Mouse (Mus musculus): Measurements from ENCODE around the gene Rps21. TPM values are rescaled to one million over a fixed set of nuclear protein-coding genes. Genes with fewer than 3 reads are reported as not detected.

Rps21 gene
- polyA plus RNA-seq, 1 experiment: 1,119 TPM

- no peak overlapping the region for H3K4me3 ChIP-seq (ENCODE audit: insufficient read depth, low read depth, low read length)
- TF ChIP-seq CTCF (IDR thresholded peaks at IDR 0.05; ENCODE audit: insufficient read depth, low read depth, low read length): no peak
- TF ChIP-seq POLR2A (IDR thresholded peaks at IDR 0.05; ENCODE audit: insufficient read depth, low read depth, low read length): no peak
- WGBS: 51% methylated on average over 8 of the region's 8 CpGs
- H3K27ac ChIP-seq (ENCODE audit: insufficient read depth, low read depth, low read length): no peak overlapping the region
- peaks cover 6% of the 10 kb centered on the region; the same call in 1 of the 2 replicates for H3K4me1 ChIP-seq (ENCODE audit: control insufficient read depth, insufficient read depth, low read length)
Measured at GRCm38 (mm10) chr2:180260610-180261480, 3.7 kb downstream of the Rps21 start.

GRCm38 (mm10) chr2:180261901-180262300 lies 4.7 kb downstream of the Rps21 start:
- Histone ChIP-seq H3K4me1 (ENCODE audit: control insufficient read depth, insufficient read depth, low read length) (no peaks in the 10 kb centered on the region), H3K4me3 (ENCODE audit: insufficient read depth, low read depth, low read length) (no peak overlapping the region), H3K27ac (ENCODE audit: insufficient read depth, low read depth, low read length) (no peak overlapping the region)
- WGBS: 89% methylated on average over 7 of the region's 7 CpGs
- no peak for TF ChIP-seq CTCF (IDR thresholded peaks at IDR 0.05; ENCODE audit: insufficient read depth, low read depth, low read length)
- TF ChIP-seq POLR2A (IDR thresholded peaks at IDR 0.05; ENCODE audit: insufficient read depth, low read depth, low read length): no peak

GRCm38 (mm10) chr2:180262441-180262840 lies 5.3 kb downstream of the Rps21 start:
- TF ChIP-seq CTCF (IDR thresholded peaks at IDR 0.05; ENCODE audit: insufficient read depth, low read depth, low read length) (no peak), POLR2A (IDR thresholded peaks at IDR 0.05; ENCODE audit: insufficient read depth, low read depth, low read length) (no peak)
- Histone ChIP-seq H3K27ac (ENCODE audit: insufficient read depth, low read depth, low read length) (no peak overlapping the region), H3K4me1 (ENCODE audit: control insufficient read depth, insufficient read depth, low read length) (no peaks in the 10 kb centered on the region), H3K4me3 (ENCODE audit: insufficient read depth, low read depth, low read length) (no peak overlapping the region)
- 73% methylated on average over 3 of the region's 3 CpGs for WGBS

- H3K27ac ChIP-seq (ENCODE audit: insufficient read depth, low read depth, low read length): no peak overlapping the region
- no peaks in the 10 kb centered on the region for H3K4me1 ChIP-seq (ENCODE audit: control insufficient read depth, insufficient read depth, low read length)
- no peak for TF ChIP-seq POLR2A (IDR thresholded peaks at IDR 0.05; ENCODE audit: insufficient read depth, low read depth, low read length)
- no peak for TF ChIP-seq CTCF (IDR thresholded peaks at IDR 0.05; ENCODE audit: insufficient read depth, low read depth, low read length)
- WGBS: 88% methylated on average over 10 of the region's 10 CpGs
- H3K4me3 ChIP-seq (ENCODE audit: insufficient read depth, low read depth, low read length): no peak overlapping the region
Measured at GRCm38 (mm10) chr2:180262891-180263290, 5.7 kb downstream of the Rps21 start.

GRCm38 (mm10) chr2:180267955-180268354 lies 10.8 kb downstream of the Rps21 start:
- WGBS: 53% methylated on average over 2 of the region's 2 CpGs
- Histone ChIP-seq H3K27ac (ENCODE audit: insufficient read depth, low read depth, low read length) (no peak overlapping the region), H3K4me1 (ENCODE audit: control insufficient read depth, insufficient read depth, low read length) (peaks cover 14% of the 10 kb centered on the region), H3K4me3 (ENCODE audit: insufficient read depth, low read depth, low read length) (no peak overlapping the region)
- TF ChIP-seq CTCF (IDR thresholded peaks at IDR 0.05; ENCODE audit: insufficient read depth, low read depth, low read length): no peak
- no peak for TF ChIP-seq POLR2A (IDR thresholded peaks at IDR 0.05; ENCODE audit: insufficient read depth, low read depth, low read length)

GRCm38 (mm10) chr2:180269329-180269728 lies 12.2 kb downstream of the Rps21 start:
- no peak overlapping the region for H3K27ac ChIP-seq (ENCODE audit: insufficient read depth, low read depth, low read length)
- H3K4me3 ChIP-seq (ENCODE audit: insufficient read depth, low read depth, low read length): no peak overlapping the region
- 91% methylated on average over 10 of the region's 10 CpGs for WGBS
- H3K4me1 ChIP-seq (ENCODE audit: control insufficient read depth, insufficient read depth, low read length): peaks cover 18% of the 10 kb centered on the region
- no peak for TF ChIP-seq POLR2A (IDR thresholded peaks at IDR 0.05; ENCODE audit: insufficient read depth, low read depth, low read length)
- TF ChIP-seq CTCF (IDR thresholded peaks at IDR 0.05; ENCODE audit: insufficient read depth, low read depth, low read length): no peak

GRCm38 (mm10) chr2:180270537-180271255 lies 13.5 kb downstream of the Rps21 start:
- Histone ChIP-seq H3K4me3 (ENCODE audit: insufficient read depth, low read depth, low read length) (no peak overlapping the region), H3K4me1 (ENCODE audit: control insufficient read depth, insufficient read depth, low read length) (peaks cover 18% of the 10 kb centered on the region), H3K27ac (ENCODE audit: insufficient read depth, low read depth, low read length) (no peak overlapping the region)
- TF ChIP-seq POLR2A (IDR thresholded peaks at IDR 0.05; ENCODE audit: insufficient read depth, low read depth, low read length): no peak
- TF ChIP-seq CTCF (IDR thresholded peaks at IDR 0.05; ENCODE audit: insufficient read depth, low read depth, low read length): no peak
- WGBS: 74% methylated on average over 7 of the region's 7 CpGs

- no peak overlapping the region for H3K27ac ChIP-seq (ENCODE audit: insufficient read depth, low read depth, low read length)
Measured at GRCm38 (mm10) chr2:180271804-180272395, 14.7 kb downstream of the Rps21 start.

More at GRCm38 (mm10) chr2:180271804-180272395, 14.7 kb downstream of the Rps21 start:
- TF ChIP-seq CTCF (IDR thresholded peaks at IDR 0.05; ENCODE audit: insufficient read depth, low read depth, low read length): no peak
- TF ChIP-seq POLR2A (IDR thresholded peaks at IDR 0.05; ENCODE audit: insufficient read depth, low read depth, low read length): no peak
- 65% methylated on average over 5 of the region's 5 CpGs for WGBS
- Histone ChIP-seq H3K4me3 (ENCODE audit: insufficient read depth, low read depth, low read length) (no peak overlapping the region), H3K4me1 (ENCODE audit: control insufficient read depth, insufficient read depth, low read length) (peaks cover 21% of the 10 kb centered on the region)
